Mouse (Mus musculus) ES-CJ7 (cell line): ENCODE data around the gene Polr3h.
A peak's percentile ranks its signal among the peaks of the same experiment; 100 is the strongest.
"Not testable (repeated sequence)": the region's sequence is repeated elsewhere in the genome, so short reads cannot be mapped to it uniquely, and the experiment has no call there.

Source experiments
- DNase-seq: peaks from one replicate; pipeline ENCODE4 v3.0.0; 2011; ENCODE audit warnings: low read depth, low spot score

The Polr3h gene

DNA sequence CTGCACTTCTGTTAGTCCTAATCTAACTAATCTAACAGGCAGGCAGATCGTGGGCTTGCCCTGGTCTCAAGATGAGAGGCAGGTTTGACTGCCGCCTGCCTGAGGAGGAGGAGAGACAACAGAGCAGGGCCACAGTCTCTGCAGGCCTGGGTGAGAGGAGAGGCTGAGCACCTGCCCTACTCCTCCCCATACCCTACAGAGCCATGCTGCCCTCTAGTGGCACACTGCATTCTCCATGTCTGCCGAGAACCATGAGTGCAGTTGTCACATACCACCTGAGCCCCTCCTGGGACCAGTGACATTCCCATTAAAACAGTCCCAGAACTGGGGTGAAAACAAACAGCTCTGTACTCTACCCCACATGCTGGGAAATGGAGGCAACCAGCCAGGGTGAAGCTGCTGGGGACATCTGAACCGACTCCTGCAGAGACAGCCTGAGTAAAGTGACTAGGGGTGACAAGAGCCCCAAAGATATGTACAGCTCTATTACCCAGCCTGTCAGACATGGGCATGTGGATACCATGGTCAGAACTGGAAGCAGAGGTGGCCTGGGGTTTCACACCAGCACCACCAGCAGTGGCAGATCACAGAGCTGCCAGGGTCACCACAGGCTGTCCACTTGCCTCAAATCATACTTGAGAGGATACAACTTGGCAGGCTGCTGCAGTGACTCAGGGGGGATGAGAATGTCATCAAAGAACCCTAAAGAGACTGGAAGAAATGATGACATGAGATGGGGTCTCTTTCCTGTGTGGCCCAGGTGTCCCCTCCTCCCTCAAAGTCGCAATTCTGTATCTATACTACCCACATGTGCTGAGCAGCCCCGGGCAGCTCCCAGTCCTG lies 8.2 kb downstream of the Polr3h start:
- DNase-seq = peak; percentile 80

DNA sequence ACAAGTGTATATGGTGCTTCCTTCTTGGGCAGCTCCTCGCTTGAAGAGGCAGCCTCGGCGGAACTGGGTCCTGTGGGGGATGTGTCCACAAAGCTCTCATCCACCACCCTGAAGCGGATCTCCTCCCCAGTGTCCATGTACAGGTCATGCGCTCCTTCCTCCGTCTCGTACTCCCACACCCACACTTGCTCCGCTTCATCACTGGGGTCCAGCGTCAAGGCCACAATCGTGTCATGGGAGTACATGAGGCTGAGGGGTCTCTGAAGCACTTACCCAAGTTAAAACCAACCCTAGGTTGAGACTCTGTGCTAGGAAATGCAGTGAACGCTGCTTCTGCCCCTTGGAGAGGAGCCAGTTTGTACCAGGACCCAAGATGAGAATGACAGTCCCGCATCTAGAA lies 8.8 kb downstream of the Polr3h start:
- DNase-seq = no peak

GRCm38 (mm10) chr15:81915663-81916062 lies 10.4 kb downstream of the Polr3h start:
- DNase-seq = no peak

DNA sequence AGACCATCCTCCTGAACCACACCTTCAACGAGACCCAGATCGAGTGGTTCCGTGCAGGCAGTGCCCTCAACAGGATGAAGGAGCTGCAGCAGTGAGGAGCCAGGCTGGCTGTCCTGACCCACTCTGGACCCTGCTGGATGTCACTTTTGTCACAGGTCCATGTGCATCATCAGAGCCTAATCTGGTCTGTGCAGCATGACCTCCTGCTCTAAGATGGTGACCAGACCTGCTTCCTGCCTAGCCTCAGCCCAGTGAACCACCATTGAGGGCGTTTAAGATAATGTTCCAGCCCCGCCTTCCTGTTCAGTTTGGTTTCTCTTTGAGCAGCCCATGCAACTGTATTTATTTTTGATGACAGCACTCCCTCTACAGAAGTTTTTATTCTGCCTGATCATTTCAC lies 11.4 kb downstream of the Polr3h start:
- no peak for DNase-seq

GRCm38 (mm10) chr15:81912498-81912897 lies 13.5 kb downstream of the Polr3h start:
- DNase-seq = no peak

DNA sequence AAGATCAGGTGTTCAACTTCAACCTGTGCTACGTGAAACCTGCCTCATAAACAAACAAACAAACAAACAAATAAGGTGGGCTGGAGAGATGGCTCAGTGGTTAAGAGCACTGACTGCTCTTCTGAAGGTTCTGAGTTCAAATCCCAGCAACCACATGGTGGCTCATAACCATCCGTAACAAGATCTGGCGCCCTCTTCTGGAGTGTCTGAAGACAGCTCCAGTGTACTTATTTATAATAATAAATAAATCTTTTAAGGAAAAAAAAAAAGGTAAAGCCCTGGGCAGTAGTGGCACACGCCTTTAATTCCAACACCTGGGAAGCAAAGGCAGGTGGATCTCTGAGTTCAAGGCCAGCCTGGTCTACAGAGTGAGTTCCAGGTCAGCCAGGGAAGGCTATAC lies 17.3 kb downstream of the Polr3h start:
- DNase-seq = not testable (repeated sequence)

- no peak for DNase-seq
Measured at GRCm38 (mm10) chr15:81907953-81908352, 18.1 kb downstream of the Polr3h start.

DNA sequence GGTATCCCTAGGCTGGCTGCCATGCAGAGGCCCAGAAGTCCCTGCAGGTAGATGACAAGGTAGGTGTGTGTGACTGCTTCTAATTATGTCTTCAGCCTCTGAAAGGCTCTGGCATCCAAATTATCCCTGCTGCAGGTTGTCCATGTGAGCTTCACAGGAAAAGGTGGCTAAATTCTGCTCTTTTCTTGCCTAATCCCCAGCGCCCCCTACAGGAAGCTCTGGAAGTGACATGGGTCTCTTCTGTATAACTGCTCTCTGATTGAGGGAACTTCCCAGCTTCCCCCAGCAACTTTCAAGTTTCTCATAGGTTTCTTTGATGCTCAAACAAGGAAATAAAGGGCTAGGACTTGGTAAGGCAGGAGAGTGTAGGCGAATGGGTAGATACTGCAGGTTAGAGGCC lies 21.1 kb downstream of the Polr3h start:
- DNase-seq = peak; percentile 61

GRCm38 (mm10) chr15:81898751-81899150 lies 27.3 kb downstream of the Polr3h start:
- no peak for DNase-seq

GRCm38 (mm10) chr15:81897607-81898285 lies 28.3 kb downstream of the Polr3h start:
- no peak for DNase-seq

DNA sequence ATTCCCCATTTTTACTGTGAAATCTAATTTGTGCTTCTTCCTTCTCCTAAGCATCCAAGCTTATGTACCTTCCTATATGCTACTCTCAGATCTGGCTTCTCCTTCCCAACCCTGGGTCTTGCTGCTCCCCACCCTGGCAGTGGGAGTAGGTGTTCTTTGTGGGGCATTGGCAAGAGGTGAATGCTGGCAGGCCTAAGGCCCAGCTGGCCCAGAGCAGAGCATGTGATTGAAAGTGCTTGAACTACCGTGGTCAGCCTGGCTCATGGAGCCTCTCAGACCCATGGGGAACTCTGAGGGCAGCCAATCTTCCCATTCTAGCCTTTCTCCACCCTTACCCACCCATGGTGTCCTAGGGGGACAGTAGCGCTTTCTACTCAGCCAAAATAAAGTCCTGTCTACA lies 29.6 kb downstream of the Polr3h start:
- DNase-seq = no peak

DNA sequence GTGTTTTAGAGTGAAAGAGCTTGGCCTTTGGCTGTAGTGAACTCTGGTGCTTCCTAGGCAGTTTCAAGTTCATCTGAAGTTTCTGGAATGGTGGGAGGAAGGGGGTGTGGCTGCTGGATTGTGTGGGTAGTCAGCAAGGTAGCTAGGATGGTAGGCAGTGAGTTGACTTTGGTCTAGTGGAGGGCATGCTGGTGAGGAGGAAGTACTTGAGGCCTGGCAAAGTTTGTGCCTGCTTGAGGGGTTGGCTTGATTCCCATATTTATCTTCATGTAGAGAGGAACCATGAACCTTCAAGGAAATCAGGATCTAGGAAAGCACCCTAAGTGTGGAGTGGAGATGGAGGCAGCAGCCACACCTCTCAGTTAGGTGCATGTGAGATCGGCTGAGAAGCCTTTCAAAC lies 32.0 kb downstream of the Polr3h start:
- no peak for DNase-seq

DNA sequence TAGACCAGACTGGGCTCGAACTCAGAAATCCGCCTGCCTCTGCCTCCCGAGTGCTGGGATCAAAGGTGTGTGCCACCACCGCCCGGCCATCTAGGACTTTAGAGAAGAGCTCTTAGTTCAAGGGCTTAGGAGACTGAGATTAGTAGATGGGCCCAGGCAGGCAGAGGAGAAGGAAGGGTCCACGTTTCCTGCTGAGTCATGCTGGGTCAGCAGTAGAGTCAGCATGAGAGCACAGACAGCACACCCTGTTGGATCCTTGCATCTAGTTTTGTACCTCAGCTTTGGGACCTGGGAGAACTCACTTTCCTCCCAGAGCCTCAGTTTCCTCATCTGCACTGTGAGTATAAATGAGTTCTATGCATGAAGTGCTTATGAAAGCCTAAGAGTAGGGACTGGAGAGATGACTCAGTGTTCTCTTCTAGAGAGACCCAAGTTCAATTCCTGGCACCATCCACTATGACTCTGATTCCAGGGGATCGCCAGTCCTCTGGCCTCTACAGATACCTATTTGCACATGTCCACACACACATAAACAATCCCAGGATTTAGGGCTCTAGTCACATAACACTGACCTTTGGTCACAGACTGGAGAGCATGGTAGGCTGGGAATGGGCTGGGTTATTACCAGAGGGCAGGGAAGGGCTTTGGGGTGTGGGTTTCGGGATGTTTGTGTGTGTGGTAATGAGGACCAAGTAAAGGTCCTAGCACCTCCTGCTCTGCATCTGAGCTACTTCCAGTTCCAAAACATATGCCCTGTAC lies 34.0 kb downstream of the Polr3h start:
- DNase-seq = peak; percentile 69

DNA sequence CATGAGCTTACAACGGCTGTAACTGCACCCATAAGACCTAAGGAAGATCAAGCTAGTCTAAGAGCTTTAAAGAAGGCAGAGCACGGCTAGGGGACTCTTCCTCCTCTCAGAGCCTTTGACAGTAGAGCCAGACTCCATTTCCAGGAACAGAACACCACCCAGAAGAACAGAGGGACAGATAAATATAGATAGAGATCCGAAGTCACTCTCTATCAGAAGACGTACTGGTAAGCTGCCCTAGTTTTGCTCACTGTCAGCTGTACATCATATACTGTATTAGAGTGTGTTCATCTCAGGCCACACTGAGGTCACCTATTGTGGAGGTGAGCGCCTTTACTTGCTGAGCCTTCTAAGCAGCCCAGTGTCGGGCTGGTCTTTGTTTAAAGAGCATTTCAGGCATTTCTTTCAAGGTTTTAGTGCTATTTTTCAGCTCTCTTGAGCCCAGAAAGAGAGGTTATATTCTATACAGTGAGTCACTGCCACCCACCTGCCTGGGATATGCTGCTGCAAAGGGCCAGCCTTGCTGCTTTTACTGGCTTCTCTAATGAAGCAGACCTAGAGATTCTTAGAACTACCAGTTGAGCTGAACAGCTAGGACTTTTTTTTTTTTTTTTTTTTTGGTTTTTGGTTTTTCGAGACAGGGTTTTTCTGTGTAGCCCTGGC lies 34.8 kb downstream of the Polr3h start:
- DNase-seq = no peak

- DNase-seq = no peak
Measured at GRCm38 (mm10) chr15:81889175-81889574, 36.9 kb downstream of the Polr3h start.

GRCm38 (mm10) chr15:81886795-81887550 lies 39.1 kb downstream of the Polr3h start:
- DNase-seq = no peak

DNA sequence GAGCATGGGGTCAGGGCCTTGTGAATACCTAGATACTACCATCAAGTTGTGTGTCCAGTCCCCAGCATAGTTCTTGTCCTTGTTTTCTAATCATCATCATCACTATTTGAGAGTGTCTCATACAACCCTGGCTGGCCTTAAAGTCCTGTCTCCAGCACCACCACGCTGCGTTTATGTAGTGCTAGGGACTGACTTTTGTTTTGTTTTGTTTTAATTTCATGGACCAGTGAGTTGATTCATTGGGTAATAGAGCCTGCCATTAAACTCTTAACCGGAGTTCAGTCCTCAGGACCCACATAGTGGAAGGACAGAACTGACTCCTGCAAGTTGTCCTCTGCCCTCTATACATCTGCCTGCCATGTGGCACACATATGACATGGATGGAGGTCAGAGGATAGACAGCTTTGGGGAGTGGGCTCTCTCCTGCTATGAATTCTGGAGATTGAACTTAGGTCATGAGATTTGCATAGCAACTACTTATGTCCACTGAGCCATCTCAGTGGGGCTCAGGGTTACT lies 40.6 kb downstream of the Polr3h start:
- no peak for DNase-seq

DNA sequence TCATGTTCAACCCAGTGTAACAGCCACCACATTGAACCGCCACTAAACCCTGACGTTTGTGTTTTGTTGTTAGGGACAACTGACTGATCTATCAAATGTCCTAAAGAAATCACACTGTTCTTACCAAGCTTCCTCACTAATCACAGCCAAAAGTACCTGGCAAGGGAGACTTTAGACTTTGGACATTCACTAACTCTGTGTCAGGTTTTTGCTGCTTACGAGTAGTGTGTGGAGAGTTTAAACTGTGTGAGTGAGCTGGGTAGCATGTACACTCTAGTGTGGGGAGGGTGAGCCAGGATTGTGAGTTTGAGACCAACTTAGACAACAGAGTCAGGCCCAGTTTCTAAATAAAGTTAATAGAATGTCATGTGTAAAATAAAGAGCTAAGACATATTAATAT lies 43.7 kb downstream of the Polr3h start:
- DNase-seq = no peak

DNA sequence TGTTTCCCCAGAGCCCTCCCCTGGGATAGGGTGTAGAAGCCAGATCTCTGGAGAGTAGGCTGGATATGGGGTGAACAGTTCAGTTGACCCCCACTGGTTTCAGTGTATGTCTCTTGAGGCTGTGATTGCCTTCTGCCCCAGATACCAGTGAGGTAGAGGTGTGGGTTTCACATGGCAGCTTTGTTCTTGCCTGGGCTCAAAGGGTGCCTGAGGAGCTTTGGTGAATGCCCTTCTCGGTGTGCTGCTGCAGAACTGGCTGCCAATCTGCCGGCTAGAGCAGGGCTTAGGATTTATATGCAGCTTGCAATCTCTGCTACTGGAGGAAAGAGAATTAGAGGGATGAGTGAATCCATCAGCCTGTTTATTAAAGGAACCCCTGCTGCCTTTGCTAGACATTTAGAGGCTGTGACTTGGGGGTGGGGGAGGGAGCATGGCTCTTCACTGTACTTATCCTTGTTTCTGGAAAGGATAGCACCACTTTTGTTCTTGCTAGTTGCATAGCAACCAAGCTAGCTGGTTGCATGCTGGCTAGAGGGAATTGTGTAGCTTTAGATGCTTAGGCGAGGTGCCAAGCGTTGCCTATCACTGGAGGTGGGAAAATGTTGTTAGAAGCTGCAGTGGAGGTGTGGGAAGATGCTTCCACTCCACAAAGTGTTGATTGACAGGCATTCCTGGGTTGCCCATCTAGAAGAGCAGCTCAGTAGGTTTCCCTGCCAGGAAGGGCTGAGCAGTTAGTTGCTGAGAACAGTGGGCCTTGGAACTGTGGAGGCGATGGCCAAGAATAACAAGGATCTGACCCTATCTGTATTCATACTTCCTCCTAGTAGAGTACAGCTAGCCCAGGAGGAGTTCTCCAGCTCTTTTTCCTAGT lies 46.3 kb downstream of the Polr3h start:
- no peak for DNase-seq
